Mouse (Mus musculus): ENCODE measurements at regions not wholly inside any gene's neighbourhood (a gene's known extent, or its start where the extent isn't known, plus 50 kb on each side); places are given as distances from the start of the nearest gene placed in this dataset.
"Not testable (repeated sequence)": the region's sequence is repeated elsewhere in the genome, so short reads cannot be mapped to it uniquely, and the experiment has no call there.

GRCm38 (mm10) chr12:114009391-114009790 lies 465.7 kb downstream of the Adam6a start:
- H3K27ac ChIP-seq (replicated peaks), result no peak overlapping the region
- H3K4me3 ChIP-seq, result no peak overlapping the region
- no peak overlapping the region for H3K9ac ChIP-seq
- H3K27me3 ChIP-seq (replicated peaks), result no peaks in the 10 kb centered on the region
- no peak overlapping the region for H3K4me2 ChIP-seq
- WGBS, result 49% methylated on average over 2 of the region's 2 CpGs
- ATAC-seq (ENCODE audit: extremely low read depth, insufficient number of reproducible peaks, low FRiP score, low TSS enrichment), result no peak
- no peaks in the 10 kb centered on the region for H3K36me3 ChIP-seq
- H3K4me1 ChIP-seq, result no peaks in the 10 kb centered on the region
- peaks cover 2% of the 10 kb centered on the region; the same call in 1 of the 2 replicates for H3K9me3 ChIP-seq

GRCm38 (mm10) chr12:114012860-114013259 lies 469.2 kb downstream of the Adam6a start:
- 17% methylated on average over 4 of the region's 4 CpGs for WGBS
- ATAC-seq (ENCODE audit: extremely low read depth, insufficient number of reproducible peaks, low FRiP score, low TSS enrichment); H3K4me1 ChIP-seq; H3K4me2 ChIP-seq; H3K27me3 ChIP-seq (replicated peaks); H3K27ac ChIP-seq (replicated peaks); H3K36me3 ChIP-seq; H3K9me3 ChIP-seq; H3K9ac ChIP-seq; H3K4me3 ChIP-seq: not testable (repeated sequence)

GRCm38 (mm10) chr12:114037011-114037410 lies 493.3 kb downstream of the Adam6a start:
- ATAC-seq (ENCODE audit: extremely low read depth, insufficient number of reproducible peaks, low FRiP score, low TSS enrichment); H3K27me3 ChIP-seq (replicated peaks); H3K9me3 ChIP-seq; H3K4me3 ChIP-seq; H3K36me3 ChIP-seq; H3K27ac ChIP-seq (replicated peaks); H3K9ac ChIP-seq; H3K4me1 ChIP-seq; H3K4me2 ChIP-seq: not testable (repeated sequence)
- 59% methylated on average over 2 of the region's 2 CpGs for WGBS

- ATAC-seq (ENCODE audit: extremely low read depth, insufficient number of reproducible peaks, low FRiP score, low TSS enrichment); H3K4me3 ChIP-seq; H3K9ac ChIP-seq; H3K9me3 ChIP-seq; H3K27me3 ChIP-seq (replicated peaks); H3K4me2 ChIP-seq; H3K36me3 ChIP-seq; H3K27ac ChIP-seq (replicated peaks); H3K4me1 ChIP-seq: not testable (repeated sequence)
- WGBS, result 57% methylated on average over 8 of the region's 8 CpGs
Observed at GRCm38 (mm10) chr12:114047991-114048390, 504.3 kb downstream of the Adam6a start.

- no peak for ATAC-seq (ENCODE audit: extremely low read depth, insufficient number of reproducible peaks, low FRiP score, low TSS enrichment)
- Histone ChIP-seq H3K4me3 (no peak overlapping the region), H3K9me3 (no peaks in the 10 kb centered on the region), H3K9ac (no peak overlapping the region), H3K4me2 (no peak overlapping the region), H3K27me3 (replicated peaks) (no peaks in the 10 kb centered on the region), H3K36me3 (no peaks in the 10 kb centered on the region), H3K4me1 (no peaks in the 10 kb centered on the region), H3K27ac (replicated peaks) (no peak overlapping the region)
- 83% methylated on average over 2 of the region's 2 CpGs for WGBS
Observed at GRCm38 (mm10) chr12:114053341-114053740, 509.6 kb downstream of the Adam6a start.

- H3K27me3 ChIP-seq (replicated peaks), result no peaks in the 10 kb centered on the region
- H3K4me2 ChIP-seq, result no peak overlapping the region
- WGBS, result 61% methylated on average over 3 of the region's 3 CpGs
- no peak overlapping the region for H3K9ac ChIP-seq
- H3K27ac ChIP-seq (replicated peaks), result no peak overlapping the region
- no peak overlapping the region for H3K4me3 ChIP-seq
- ATAC-seq (ENCODE audit: extremely low read depth, insufficient number of reproducible peaks, low FRiP score, low TSS enrichment), result no peak
- no peaks in the 10 kb centered on the region for H3K36me3 ChIP-seq
- no peaks in the 10 kb centered on the region for H3K4me1 ChIP-seq
- H3K9me3 ChIP-seq, result 0 out of 2 replicates have a peak, but pooled peaks cover 7% of the 10 kb centered on the region
Observed at GRCm38 (mm10) chr12:114059615-114060014, 515.9 kb downstream of the Adam6a start.

- H3K9me3 ChIP-seq, result 0 out of 2 replicates have a peak, but pooled peaks cover 22% of the 10 kb centered on the region
- H3K4me3 ChIP-seq, result no peak overlapping the region
- H3K36me3 ChIP-seq, result no peaks in the 10 kb centered on the region
- no peak overlapping the region for H3K4me2 ChIP-seq
- H3K9ac ChIP-seq, result no peak overlapping the region
- no peaks in the 10 kb centered on the region for H3K27me3 ChIP-seq (replicated peaks)
- H3K27ac ChIP-seq (replicated peaks), result no peak overlapping the region
- no peak for ATAC-seq (ENCODE audit: extremely low read depth, insufficient number of reproducible peaks, low FRiP score, low TSS enrichment)
- no peaks in the 10 kb centered on the region for H3K4me1 ChIP-seq
Observed at GRCm38 (mm10) chr12:114067166-114067565, 523.5 kb downstream of the Adam6a start.

GRCm38 (mm10) chr12:114108731-114109130 lies 565.0 kb downstream of the Adam6a start:
- ATAC-seq (ENCODE audit: extremely low read depth, insufficient number of reproducible peaks, low FRiP score, low TSS enrichment); H3K27ac ChIP-seq (replicated peaks); H3K27me3 ChIP-seq (replicated peaks); H3K4me2 ChIP-seq; H3K36me3 ChIP-seq; H3K4me3 ChIP-seq; H3K9ac ChIP-seq; H3K4me1 ChIP-seq: not testable (repeated sequence)
- H3K9me3 ChIP-seq, result peaks cover 10% of the 10 kb centered on the region; the same call in 1 of the 2 replicates
- 58% methylated on average over 4 of the region's 4 CpGs for WGBS

GRCm38 (mm10) chr12:114134897-114135296 lies 591.2 kb downstream of the Adam6a start:
- Histone ChIP-seq H3K4me3 (no peak overlapping the region), H3K27me3 (replicated peaks) (no peaks in the 10 kb centered on the region), H3K4me1 (no peaks in the 10 kb centered on the region), H3K36me3 (no peaks in the 10 kb centered on the region), H3K4me2 (no peak overlapping the region), H3K27ac (replicated peaks) (no peak overlapping the region), H3K9me3 (peaks cover 24% of the 10 kb centered on the region), H3K9ac (no peak overlapping the region)
- 47% methylated on average over 1 of the region's 1 CpGs for WGBS
- ATAC-seq (ENCODE audit: extremely low read depth, insufficient number of reproducible peaks, low FRiP score, low TSS enrichment), result no peak

- ATAC-seq (ENCODE audit: extremely low read depth, insufficient number of reproducible peaks, low FRiP score, low TSS enrichment), result no peak
- Histone ChIP-seq H3K27ac (replicated peaks) (no peak overlapping the region), H3K4me2 (no peak overlapping the region), H3K4me3 (no peak overlapping the region), H3K36me3 (no peaks in the 10 kb centered on the region), H3K4me1 (no peaks in the 10 kb centered on the region), H3K9me3 (peaks cover 65% of the 10 kb centered on the region), H3K9ac (no peak overlapping the region), H3K27me3 (replicated peaks) (no peaks in the 10 kb centered on the region)
- 78% methylated on average over 4 of the region's 4 CpGs for WGBS
Observed at GRCm38 (mm10) chr12:114148779-114149178, 605.1 kb downstream of the Adam6a start.

GRCm38 (mm10) chr12:114172305-114172704 lies 628.6 kb downstream of the Adam6a start:
- ATAC-seq (ENCODE audit: extremely low read depth, insufficient number of reproducible peaks, low FRiP score, low TSS enrichment), result no peak
- 62% methylated on average over 2 of the region's 2 CpGs for WGBS
- Histone ChIP-seq H3K27me3 (replicated peaks) (no peaks in the 10 kb centered on the region), H3K27ac (replicated peaks) (no peak overlapping the region), H3K4me3 (no peak overlapping the region), H3K36me3 (no peaks in the 10 kb centered on the region), H3K4me2 (no peak overlapping the region), H3K9me3 (peaks cover 8% of the 10 kb centered on the region), H3K4me1 (no peaks in the 10 kb centered on the region), H3K9ac (no peak overlapping the region)

- Histone ChIP-seq H3K4me3 (no peak overlapping the region), H3K27me3 (replicated peaks) (no peaks in the 10 kb centered on the region), H3K9ac (no peak overlapping the region), H3K27ac (replicated peaks) (no peak overlapping the region), H3K36me3 (no peaks in the 10 kb centered on the region), H3K9me3 (peaks cover 32% of the 10 kb centered on the region), H3K4me2 (no peak overlapping the region), H3K4me1 (no peaks in the 10 kb centered on the region)
- no peak for ATAC-seq (ENCODE audit: extremely low read depth, insufficient number of reproducible peaks, low FRiP score, low TSS enrichment)
- WGBS, result 34% methylated on average over 1 of the region's 1 CpGs
Observed at GRCm38 (mm10) chr12:114199521-114199920, 655.8 kb downstream of the Adam6a start.
